Mouse (Mus musculus) liver, embryonic 14.5 days (tissue): Measurements from ENCODE around the gene Kif5c.

Experiments used
- CTCF ChIP-seq: IDR thresholded peaks from 2 replicates; pipeline ENCODE4 v1.5.1; 2016; ENCODE audit warnings: antibody characterized with exemption, low read depth, control low read depth
- EP300 ChIP-seq: IDR thresholded peaks from 2 replicates; pipeline ENCODE4 v1.6.1; 2016; ENCODE audit warnings: antibody characterized with exemption, low read depth

- no peak for TF ChIP-seq CTCF
- TF ChIP-seq EP300: no peak
These were observed 128.6 kb downstream of the Kif5c start for GRCm38 (mm10) chr2:49747670-49748069.
